Mouse (Mus musculus): Measurements from ENCODE around the gene Gabra2. TPM values are rescaled to one million over a fixed set of nuclear protein-coding genes. Genes with fewer than 3 reads are reported as not detected.

The Gabra2 gene
- not detected for total RNA-seq (2021)

DNA sequence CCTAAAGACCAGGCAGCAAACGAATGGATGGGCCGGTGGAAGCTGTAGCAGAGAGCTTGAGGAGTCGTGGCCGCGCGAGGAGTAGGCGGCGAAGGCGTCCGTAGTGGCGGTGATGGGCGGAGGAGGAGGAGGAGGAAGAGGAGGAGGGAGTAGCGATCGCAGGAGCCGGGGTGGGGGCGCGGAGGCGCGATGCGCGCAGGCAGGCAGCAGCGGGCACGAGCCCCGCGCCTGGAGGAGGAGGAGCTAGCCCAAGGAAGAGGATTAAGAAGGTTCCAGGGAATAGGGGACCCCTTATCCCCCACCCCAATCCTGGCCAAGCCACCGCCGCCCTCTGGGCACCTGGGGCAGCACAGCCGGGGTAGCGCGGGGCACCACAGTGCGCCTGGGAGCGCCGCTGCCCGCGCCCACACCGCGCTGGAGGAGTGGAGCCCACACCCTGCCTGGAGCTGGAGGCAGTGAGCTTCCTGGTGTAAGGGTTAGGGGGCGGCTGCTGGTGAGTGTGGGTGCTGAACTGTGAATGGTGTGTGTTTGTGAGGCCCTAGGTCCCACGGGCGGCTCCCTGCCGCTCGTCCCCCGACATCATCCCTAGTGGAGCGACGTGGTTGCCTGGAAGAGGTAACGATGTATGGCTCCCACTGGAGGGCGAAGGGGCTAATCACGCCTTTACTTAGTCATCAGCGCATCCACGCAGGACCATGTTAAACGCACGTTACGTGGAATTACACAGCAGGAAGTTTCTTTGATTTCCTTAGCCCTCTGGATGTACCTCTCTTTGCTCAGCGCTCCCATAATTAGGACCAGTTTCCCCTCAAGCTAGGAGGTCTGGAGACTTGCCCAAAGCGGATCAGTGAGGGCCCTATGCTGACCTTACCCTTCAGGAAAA is at the start of gene Gabra2:
Gene Gabra2 (minus strand): TSS at position 125 of the 883 bp plus-strand sequence.
- intact Hi-C loops (cut with DNase I), result no loop called here
- DNase-seq (ENCODE audit: low spot score), result no peak

DNA sequence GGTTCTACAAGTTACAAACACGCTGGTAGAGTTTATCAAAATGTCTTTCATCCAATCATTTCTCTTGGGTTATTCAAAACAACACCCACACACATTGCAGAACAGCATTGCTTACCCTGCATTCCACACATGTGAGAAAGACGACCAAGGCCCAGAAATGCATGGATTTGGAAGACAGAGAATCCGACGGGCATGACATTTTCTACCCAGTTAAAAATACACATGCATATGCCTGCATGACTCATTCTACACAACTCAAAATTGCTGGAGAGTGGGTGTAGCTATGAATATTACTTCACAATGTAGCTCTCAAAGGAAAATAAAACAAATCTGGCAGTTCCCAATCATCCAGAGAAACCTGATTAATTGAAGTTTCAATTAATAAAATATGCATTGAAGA is 41.0 kb upstream of the Gabra2 start:
- DNase-seq (ENCODE audit: low spot score), result no peak
- intact Hi-C loops (cut with DNase I), result no loop called here

DNA sequence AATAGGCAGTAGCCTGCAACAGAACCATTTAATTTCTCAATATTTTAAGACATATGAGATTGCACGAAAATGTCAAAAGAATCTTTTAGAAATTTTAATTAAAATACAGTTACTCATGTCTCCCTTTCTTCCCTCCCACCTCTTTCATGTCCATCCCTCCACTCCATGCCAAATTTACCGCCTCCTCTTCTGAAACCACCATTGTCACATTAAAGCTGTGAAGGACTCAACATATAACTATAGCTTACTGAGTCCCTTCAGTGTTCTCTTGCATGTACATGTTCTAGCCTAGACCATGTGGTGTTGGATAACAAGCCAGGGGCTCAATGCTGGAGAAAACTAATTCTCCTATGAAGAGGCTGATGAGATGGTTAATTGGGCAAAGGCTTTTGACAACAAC is 40.2 kb upstream of the Gabra2 start:
- DNase-seq (ENCODE audit: low spot score), result no peak
- intact Hi-C loops (cut with DNase I), result no loop called here

DNA sequence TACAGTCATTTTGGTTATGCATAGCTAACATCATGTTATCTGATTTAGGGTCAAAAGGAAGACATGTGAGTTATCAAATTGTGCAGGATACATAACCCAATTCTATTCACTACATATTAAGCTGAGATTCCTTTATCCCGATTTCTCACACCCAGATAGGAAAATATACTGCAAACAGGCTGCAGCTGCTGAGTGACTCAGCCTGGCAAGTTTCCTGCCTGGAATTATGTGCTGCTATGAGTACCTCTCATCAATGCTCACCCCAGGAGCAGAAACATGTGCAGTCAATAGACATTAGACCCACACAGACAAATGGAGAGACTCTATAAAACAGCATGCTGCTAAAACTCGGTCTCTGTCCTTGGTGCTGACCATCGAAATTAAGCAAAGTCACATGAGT is 32.1 kb upstream of the Gabra2 start:
- DNase-seq (ENCODE audit: low spot score), result no peak

DNA sequence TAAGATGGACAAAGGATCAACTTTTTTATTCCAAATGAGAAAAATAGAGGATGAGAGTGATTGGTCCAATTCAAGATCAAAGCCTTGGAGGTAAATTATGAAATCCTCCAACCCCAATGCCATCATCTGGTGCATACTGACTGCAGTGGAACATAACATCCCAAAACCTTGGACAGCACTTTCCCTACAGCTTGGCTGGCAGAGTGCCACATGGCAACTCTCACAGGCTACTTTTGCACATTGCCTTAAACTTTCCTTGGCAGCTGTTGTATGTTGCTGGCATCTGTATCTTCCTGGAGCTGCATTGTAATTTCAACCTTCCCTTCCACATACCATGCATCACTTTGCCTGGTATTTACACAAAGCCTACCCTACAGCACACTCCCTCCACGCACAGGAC is 19.6 kb upstream of the Gabra2 start:
- no peak for DNase-seq (ENCODE audit: low spot score)
- intact Hi-C loops (cut with DNase I), result no loop called here

More for the DNA sequence above, 32.1 kb upstream of the Gabra2 start:
- intact Hi-C loops (cut with DNase I), result no loop called here

DNA sequence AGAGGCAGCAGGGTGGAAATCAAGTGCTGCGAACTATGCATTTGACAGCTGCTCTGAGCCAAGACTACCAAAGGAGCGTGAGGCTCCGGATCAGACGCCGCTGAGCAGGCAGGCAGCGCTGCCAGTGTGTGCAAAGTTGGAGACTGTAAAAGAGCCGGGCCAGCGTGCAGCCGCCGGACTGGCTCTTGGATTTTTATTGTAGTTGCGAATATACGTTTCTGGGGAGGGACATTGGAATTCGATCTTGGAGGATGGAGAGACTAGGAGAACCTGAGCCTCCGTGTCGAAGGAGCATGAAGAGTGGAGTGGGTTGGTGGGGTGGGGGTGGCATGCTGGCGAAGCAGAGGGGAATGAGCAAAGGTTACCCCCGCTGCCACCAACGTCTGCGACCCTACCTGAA is 469 bp downstream of the Gabra2 start:
- intact Hi-C loops (cut with DNase I), result no loop called here
- no peak for DNase-seq (ENCODE audit: low spot score)

DNA sequence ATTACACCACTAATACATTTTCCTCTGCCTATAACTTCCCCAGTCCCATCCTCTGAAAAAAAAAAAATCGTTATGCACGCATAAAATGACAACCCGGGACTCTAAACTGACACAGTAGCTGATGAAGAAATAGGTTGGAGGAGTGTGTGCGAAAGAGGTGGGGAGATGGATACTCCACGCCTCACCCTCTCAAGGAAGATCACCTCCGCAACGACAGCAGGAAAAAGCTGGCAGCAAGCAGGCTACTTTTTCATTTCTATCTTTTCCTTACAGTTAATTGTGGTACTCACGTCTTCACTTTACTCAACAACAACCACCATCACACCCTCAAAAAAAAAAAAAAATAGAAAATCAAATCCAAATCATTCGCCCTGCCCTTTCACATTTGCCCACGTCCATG is 873 bp downstream of the Gabra2 start:
- intact Hi-C loops (cut with DNase I), result no loop called here
- DNase-seq (ENCODE audit: low spot score), result no peak

DNA sequence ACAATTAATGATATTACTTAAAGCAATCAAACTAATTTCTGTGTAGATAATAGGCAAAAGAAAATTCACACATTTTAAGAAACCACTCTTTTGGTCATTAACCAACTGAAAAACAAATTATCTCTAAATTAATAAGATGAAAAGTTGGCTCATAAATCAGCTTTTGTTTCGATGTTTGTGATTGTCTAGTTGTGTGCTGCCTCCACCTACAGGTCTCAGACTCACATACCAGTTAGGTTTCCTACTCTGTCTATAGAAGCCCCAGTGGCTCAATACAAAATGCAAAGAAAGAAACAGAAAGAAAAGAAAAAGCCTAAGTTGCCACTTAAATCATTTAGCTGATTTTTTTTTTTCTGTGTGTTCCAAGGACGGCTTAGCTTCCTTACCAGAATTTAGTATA is 1.8 kb downstream of the Gabra2 start:
- intact Hi-C loops (cut with DNase I), result no loop called here
- no peak for DNase-seq (ENCODE audit: low spot score)

DNA sequence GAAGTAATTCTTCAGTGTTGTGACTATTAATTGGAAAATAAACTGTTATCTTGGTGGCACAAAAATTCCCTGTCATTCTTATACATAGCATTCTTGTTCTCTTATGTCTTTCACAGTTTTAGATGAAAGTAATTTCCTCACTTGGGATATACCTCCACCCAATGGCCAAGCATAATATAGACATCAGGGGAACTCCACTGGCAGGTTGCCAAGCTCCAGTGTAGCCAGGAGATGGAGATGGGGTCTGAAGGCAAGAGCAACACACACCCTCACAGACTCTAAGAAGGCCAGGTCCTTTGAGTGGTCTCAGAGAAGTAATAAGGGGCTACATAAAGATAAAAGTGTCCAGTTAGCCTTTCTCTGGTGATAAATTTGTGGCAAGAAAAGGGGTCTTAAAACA is 3.2 kb downstream of the Gabra2 start:
- no peak for DNase-seq (ENCODE audit: low spot score)
- intact Hi-C loops (cut with DNase I), result no loop called here

DNA sequence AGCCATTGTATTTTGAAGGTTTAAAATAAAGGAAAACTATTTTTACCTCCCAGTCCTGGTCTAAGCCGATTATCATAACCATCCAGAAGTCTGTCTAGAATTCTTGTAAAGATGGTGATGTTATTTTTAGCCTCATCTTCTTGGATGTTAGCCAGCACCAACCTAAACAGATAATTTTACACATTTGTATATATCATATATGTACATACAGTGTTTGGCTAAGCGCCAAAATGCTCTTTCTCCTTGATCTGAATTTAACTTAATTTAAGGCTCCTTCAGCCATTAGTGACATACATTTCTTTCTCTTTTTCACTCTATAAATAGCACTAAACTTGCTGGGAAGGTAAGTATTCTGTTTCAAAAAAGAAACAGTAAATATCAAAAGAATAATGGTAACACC is 3.7 kb downstream of the Gabra2 start:
- intact Hi-C loops (cut with DNase I), result no loop called here
- DNase-seq (ENCODE audit: low spot score), result no peak

DNA sequence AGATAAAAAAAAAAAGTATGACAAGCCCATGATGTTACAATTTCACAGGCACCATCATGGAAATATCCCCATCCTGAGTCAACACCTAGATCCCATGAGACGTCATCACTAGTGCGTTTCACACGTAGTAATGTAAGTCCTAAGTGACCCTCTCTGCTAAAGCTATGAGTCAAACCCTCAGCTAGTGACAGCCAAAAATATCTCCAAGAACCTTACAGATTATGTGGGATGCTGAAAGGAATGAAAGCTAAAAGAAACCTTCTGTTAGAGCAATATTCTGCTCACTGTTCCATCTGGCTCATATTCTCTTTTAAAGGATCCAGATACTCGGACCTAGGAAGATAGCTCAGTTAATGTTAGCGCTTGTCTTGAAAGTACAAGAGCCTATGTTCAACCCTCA is 16.8 kb downstream of the Gabra2 start:
- intact Hi-C loops (cut with DNase I), result no loop called here

DNA sequence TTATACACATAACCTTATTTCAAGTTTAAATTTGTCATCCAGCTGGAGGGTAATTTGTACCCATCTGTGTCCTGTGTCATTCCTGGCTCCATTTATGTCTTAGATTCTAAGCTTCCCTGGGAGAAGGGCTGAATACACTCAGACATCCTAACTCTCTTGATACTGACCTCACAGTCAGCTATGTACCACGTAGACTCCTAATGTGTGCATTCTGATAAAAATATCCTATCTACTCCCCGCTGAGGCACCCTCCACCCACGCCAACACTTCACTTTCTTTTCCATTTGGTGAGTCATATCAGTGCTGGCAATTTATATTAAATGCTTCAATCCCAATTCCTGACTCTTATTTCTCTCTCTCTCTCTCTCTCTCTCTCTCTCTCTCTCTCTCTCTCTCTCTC is 34.0 kb downstream of the Gabra2 start:
- DNase-seq (ENCODE audit: low spot score), result no peak
- intact Hi-C loops (cut with DNase I), result no loop called here

More for the DNA sequence above, 16.8 kb downstream of the Gabra2 start:
- DNase-seq (ENCODE audit: low spot score), result no peak

DNA sequence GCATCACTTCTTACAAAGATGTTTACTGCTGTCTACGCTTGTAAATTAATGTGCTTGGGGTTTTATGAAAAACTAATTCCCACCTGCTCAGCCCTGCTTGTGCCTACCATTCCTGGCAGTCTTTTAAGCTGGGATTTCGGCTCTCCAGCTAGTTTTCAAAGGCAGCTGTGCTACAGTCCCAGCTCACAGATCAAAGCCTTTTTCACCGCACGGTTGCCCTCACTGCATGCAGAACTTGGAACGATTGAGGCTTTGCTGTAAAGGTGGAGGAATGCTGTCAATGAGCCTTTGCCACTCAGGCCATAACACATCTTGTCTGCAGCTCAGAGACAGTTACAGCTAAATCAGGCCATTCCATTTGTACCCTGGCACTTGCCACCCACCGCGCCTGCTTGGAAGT is 37.6 kb downstream of the Gabra2 start:
- DNase-seq (ENCODE audit: low spot score), result no peak
- intact Hi-C loops (cut with DNase I), result no loop called here

DNA sequence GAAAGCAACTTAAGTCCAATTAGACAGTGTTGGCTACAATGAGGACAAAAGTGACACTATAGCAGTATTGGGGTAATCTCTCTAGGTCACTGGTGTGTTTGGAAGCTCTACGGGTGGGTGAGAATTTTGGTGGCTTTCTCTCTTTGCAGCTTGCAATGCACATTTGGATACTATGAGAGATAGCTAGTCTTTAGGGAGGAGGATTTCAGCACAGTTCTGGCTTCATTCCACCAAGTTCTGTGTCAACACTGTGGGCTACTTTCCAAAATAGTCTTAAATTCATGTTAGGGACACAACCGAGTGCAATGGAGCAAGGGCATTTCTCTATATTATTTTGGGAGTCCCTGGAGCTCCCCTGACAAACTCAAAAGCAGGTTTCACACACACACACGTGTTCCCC is 58.3 kb downstream of the Gabra2 start:
- no peak for DNase-seq (ENCODE audit: low spot score)
- intact Hi-C loops (cut with DNase I), result no loop called here

DNA sequence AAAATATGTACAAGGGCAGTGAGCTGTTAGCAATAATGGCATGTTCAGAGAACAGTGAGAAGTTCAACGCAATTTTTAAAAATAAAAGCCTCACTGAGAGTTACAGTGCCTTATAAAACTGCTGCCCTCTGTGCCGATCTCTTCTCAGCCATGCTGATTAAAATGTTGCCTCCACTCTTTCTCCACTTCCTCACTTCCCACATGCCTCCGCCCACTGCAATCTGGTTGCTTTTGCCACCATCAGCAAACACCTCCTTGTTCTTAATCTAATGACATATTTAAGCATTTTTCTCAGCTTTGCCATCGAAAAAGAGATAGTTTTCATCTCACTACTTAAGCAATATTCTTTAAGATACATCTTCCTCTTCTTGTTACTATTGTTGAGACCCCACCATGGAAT is 69.7 kb downstream of the Gabra2 start:
- intact Hi-C loops (cut with DNase I), result no loop called here
- DNase-seq (ENCODE audit: low spot score), result no peak

DNA sequence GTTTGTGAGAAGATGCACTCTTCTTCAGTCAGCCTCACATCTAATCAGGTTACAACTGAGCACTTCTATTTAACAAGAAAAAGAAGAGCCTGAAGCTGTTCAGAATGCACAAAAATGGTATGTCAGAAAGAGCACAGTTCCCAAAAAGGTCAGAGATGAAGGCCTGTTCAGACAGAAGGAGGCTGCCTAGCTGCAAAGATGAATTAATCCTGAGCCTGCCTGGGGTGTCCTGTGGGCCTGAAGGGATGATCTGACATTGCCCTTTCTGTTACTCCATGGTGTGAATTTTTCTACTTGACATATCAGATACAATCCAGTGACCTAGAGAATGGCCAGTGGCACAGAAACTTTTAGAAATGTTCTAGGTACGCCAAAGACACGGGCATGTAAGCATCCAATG is 83.9 kb downstream of the Gabra2 start:
- DNase-seq (ENCODE audit: low spot score), result no peak
- intact Hi-C loops (cut with DNase I), result no loop called here

DNA sequence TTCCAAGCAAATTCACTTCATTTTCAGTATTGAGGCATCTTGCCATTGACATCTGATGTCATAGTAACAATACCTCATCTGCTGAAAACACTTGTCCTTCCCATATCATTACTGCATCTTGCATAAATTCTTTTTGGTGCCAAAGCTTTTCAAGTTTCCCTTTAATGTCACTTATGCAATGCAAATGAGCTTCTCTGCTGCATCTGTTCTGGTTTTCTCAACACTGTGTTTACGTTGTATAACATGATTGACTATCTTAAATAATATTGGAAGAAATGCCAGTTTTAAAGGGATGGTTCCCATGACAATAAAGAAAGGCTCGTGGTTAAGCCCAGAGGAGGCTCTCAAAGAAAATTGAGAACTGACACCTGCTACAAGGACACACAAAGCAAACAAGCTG is 84.4 kb downstream of the Gabra2 start:
- intact Hi-C loops (cut with DNase I), result no loop called here
- no peak for DNase-seq (ENCODE audit: low spot score)

DNA sequence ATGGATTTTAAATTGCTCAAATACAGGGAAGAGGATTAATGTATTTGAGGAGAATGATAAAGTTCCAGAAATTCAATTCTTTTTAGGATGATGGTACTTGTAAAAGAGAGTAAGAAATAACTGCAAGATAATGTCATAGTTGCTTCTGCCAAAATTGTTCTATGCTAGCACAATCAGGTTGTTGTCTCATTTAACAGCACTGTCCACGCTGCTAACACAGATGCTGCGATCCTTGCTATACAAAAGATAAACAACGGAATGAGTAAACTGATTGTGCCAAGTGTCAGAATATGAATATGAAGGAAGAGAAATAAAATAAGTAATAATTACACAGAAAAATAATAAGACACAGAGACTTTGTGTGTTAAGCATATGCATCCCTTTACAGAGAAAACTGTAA is 84.9 kb downstream of the Gabra2 start:
- intact Hi-C loops (cut with DNase I), result no loop called here
- DNase-seq (ENCODE audit: low spot score), result no peak

DNA sequence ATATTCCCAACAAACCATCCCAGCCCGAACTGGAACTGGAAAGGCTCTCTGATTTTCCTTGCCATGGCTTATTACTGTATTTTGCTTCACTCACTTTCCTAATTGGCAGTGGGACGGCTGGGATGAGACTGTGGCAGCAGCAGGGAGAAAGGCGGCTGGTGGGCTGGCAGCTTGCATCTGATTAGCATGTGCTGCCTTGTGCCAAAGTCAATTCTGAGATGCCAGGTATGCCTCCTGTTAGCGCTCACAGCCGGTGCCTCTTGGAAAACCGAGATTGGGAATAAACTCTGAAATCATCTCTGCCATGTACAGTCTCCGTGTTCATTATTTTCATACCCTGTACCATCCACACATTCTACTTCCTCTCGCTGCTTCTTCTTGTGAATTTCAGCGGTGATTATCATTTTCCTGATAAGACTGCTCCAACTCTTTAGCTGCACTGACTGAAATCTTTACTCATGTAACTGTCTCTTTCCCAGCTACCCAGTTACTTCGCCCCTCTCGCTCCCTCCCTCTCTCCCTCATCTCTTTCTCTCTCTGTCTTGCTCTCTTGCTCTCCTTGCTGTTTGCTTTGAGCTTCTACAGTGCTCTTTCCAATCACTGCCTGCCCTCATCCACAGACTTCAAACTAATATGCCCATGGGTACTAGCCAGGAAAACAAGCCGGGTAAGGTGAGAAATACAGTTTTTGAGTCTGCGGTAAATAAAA is 99.9 kb downstream of the Gabra2 start:
- intact Hi-C loops (cut with DNase I), result no loop called here
- no peak for DNase-seq (ENCODE audit: low spot score)

DNA sequence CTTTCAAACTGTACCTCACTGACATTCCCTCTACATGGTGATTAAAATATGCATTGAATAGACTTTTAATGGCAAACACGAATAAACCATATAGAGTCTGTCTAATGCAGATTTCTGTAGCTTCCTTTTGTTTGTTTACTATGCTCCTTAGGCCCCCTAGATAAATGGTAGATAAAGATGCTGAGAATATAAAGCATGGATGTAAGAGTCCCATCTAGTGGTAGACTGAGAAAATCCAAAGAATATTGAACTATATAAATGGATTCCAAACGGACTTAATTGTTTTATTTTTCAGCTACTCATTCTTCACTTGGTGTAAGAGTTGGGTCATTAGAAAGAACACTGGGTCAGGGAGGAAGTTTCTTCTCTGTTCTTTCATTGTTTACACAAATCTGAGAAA is 102.4 kb downstream of the Gabra2 start:
- DNase-seq (ENCODE audit: low spot score), result no peak
- intact Hi-C loops (cut with DNase I), result no loop called here

DNA sequence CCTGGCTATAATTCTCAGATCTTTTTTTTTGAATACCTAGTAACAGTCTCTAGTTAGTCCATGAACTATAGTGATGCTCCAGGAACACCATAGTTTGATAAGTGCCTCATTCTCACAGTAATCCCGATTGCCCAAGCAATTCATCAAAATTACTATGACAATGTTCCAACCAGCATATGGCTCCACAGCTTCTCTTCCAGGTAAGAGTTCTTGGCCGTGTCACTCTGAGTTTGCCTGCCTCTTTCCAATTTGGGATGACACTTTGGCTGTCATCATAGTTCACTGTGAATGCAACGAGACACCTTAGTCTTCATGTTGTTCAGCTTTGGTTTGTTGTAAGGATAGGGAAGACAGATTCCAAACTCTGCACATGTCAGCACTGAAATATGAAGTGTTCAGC is 104.8 kb downstream of the Gabra2 start:
- no peak for DNase-seq (ENCODE audit: low spot score)
- intact Hi-C loops (cut with DNase I), result no loop called here

Data from heart, postnatal 25 days (tissue).